Mouse (Mus musculus) heart, postnatal 0 days (tissue): ENCODE measurements around the gene Dbndd1. TPM values are rescaled to one million over a fixed set of nuclear protein-coding genes. Genes with fewer than 3 reads are reported as not detected.
"Not testable (repeated sequence)": the region's sequence is repeated elsewhere in the genome, so short reads cannot be mapped to it uniquely, and the experiment has no call there.

ENCODE experiments used
- ATAC-seq: fragments of 200-750 bp; cut with Nextera tagmentation; 2 replicates; pipeline ENCODE4 v1.8.0; 2017; ENCODE audit warnings: low read depth, moderate number of reproducible peaks, moderate library complexity; ENCODE audit not compliant: insufficient read depth
- DNase-seq: peaks from one replicate; pipeline ENCODE4 v3.0.0-alpha.2; 2016; ENCODE audit warnings: low spot score
- H3K27ac ChIP-seq: fragments of 300-500 bp; sonication (generic); 2 replicates; pipeline ENCODE4 v1.5.1; 2014; ENCODE audit warnings: low read depth, mild to moderate bottlenecking
- H3K27me3 ChIP-seq: fragments of 300-500 bp; sonication (generic); 2 replicates; pipeline ENCODE4 v1.6.1; 2014; ENCODE audit warnings: low read length, mixed read lengths; ENCODE audit not compliant: control insufficient read depth, insufficient read depth
- H3K36me3 ChIP-seq: fragments of 300-500 bp; sonication (generic); replicated peaks from 2 replicates; pipeline ENCODE4 v1.6.1; 2014; ENCODE audit warnings: low read length, mixed read lengths; ENCODE audit not compliant: control insufficient read depth, insufficient read depth
- H3K4me1 ChIP-seq: fragments of 300-500 bp; sonication (generic); 2 replicates; pipeline ENCODE4 v1.6.1; 2014; ENCODE audit warnings: antibody characterized with exemption; ENCODE audit not compliant: control insufficient read depth, insufficient read depth
- H3K4me2 ChIP-seq: fragments of 300-500 bp; sonication (generic); 2 replicates; pipeline ENCODE4 v1.6.1; 2014; ENCODE audit warnings: low read depth, mild to moderate bottlenecking, low read length, moderate library complexity
- H3K4me3 ChIP-seq: fragments of 300-500 bp; sonication (generic); 2 replicates; pipeline ENCODE4 v1.5.1; 2014; ENCODE audit warnings: low read depth, low read length
- H3K9ac ChIP-seq: fragments of 300-500 bp; sonication (generic); replicated peaks from 2 replicates; pipeline ENCODE4 v1.6.1; 2014; ENCODE audit warnings: low read depth, low read length, mixed read lengths
- H3K9me3 ChIP-seq: fragments of 300-500 bp; sonication (generic); replicated peaks from 2 replicates; pipeline ENCODE4 v1.6.1; 2016; ENCODE audit warnings: low read length; ENCODE audit not compliant: control insufficient read depth
- CTCF ChIP-seq: IDR thresholded peaks from 2 replicates; pipeline ENCODE4 v1.5.1; 2016; ENCODE audit warnings: antibody characterized with exemption, control low read depth, low read depth
- EP300 ChIP-seq: IDR thresholded peaks from 2 replicates; pipeline ENCODE4 v1.6.1; 2016; ENCODE audit warnings: antibody characterized with exemption, low read depth
- WGBS: fragments of 180-500 bp; shearing (Covaris S2); extraction: QIAGEN DNeasy Blood & Tissue Kit; methylation state at CpG from one replicate; pipeline ENCODE4 v1.1.7; 2014; 5-methylcytosine and 5-hydroxymethylcytosine counted together
- polyA plus RNA-seq: library from polyadenylated mRNA; unstranded; fragments of >200 nt; fragmentation: Nextera tagmentation; extraction: Ambion mirVana; gene quantifications from 2 replicates; pipeline ENCODE4 v1.2.1, GENCODE M21; 2015
- total RNA-seq: library from RNA; depleted of rRNA; stranded (reverse); fragments of >200 nt; gene quantifications from 2 replicates; pipeline ENCODE4 v1.2.3, GENCODE M21; 2014; ENCODE audit warnings: low replicate concordance

The Dbndd1 gene
- total and polyA plus RNA-seq, 2 experiments from 2014 or later = 0.18 TPM; not detected in 1

- DNase-seq (no peak), ATAC-seq (no peak)
- Histone ChIP-seq H3K27me3 (no peaks in the 10 kb centered on the region), H3K9ac (no peak overlapping the region), H3K27ac (no peak overlapping the region), H3K9me3 (no peaks in the 10 kb centered on the region), H3K4me1 (no peaks in the 10 kb centered on the region), H3K36me3 (peaks cover 91% of the 10 kb centered on the region), H3K4me2 (no peak overlapping the region), H3K4me3 (no peak overlapping the region)
- WGBS = 79% methylated on average over 25 of the region's 25 CpGs
- TF ChIP-seq CTCF = no peak
Measured at GRCm38 (mm10) chr8:123527720-123528489, 12.6 kb upstream of the Dbndd1 start.

GRCm38 (mm10) chr8:123520048-123520447 lies 4.8 kb upstream of the Dbndd1 start:
- not testable (repeated sequence) for H3K27ac ChIP-seq, H3K9ac ChIP-seq, H3K9me3 ChIP-seq, DNase-seq, H3K4me1 ChIP-seq, H3K4me2 ChIP-seq, H3K4me3 ChIP-seq, ATAC-seq
- peaks cover 21% of the 10 kb centered on the region for H3K36me3 ChIP-seq
- peaks cover 21% of the 10 kb centered on the region for H3K27me3 ChIP-seq
- 94% methylated on average over 1 of the region's 1 CpGs for WGBS

DNA sequence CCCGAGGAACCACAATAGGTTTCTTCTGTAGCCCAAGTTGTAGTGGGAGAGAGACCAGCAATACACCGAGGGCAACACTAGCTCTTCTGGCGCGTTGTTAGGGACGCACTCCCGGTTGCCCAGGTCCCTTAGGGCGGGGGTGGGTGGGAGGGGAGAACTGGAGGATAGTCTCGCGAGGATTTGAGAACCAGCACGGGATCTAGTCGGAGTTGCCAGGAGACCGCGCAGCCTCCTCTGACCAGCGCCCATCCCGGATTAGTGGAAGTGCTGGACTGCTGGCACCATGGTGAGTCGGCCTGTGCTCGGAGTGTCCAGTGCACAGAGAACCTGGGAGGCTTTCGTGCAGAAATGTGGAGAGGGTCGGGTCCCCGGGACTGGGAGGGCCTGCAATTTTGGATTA lies 3.4 kb upstream of the Dbndd1 start, which contains the start of gene Gas8:
TSS of gene Gas8 (plus strand) at position 168 of the 400 bp plus-strand sequence.
- H3K27me3 ChIP-seq = peaks cover 34% of the 10 kb centered on the region
- WGBS = 0% methylated on average over 20 of the region's 20 CpGs
- peaks cover 18% of the 10 kb centered on the region; the same call in 1 of the 2 replicates for H3K4me1 ChIP-seq
- H3K9me3 ChIP-seq = no peaks in the 10 kb centered on the region
- H3K27ac ChIP-seq = no peak within 1 kb of the TSS
- TF ChIP-seq CTCF = no peak
- no peak for TF ChIP-seq EP300
- H3K36me3 ChIP-seq = peaks cover 11% of the 10 kb centered on the region
- ATAC-seq (peak; percentile 98), DNase-seq (peak; percentile 98)
- peak within 1 kb of the TSS; percentile 67 for H3K9ac ChIP-seq
- H3K4me3 ChIP-seq = peak within 1 kb of the TSS; percentile 66
- peak within 1 kb of the TSS; percentile 79 for H3K4me2 ChIP-seq

- Histone ChIP-seq H3K27ac (no peak overlapping the region), H3K4me2 (peak overlapping the region; percentile 79), H3K27me3 (peaks cover 38% of the 10 kb centered on the region), H3K9me3 (no peaks in the 10 kb centered on the region), H3K4me1 (peaks cover 18% of the 10 kb centered on the region; the same call in 1 of the 2 replicates), H3K9ac (no peak overlapping the region), H3K36me3 (peaks cover 7% of the 10 kb centered on the region), H3K4me3 (0 out of 2 replicates have a peak overlapping the region, but pooled peaks have one; percentile 8)
- no peak for ATAC-seq
- WGBS = 34% methylated on average over 10 of the region's 10 CpGs
- TF ChIP-seq CTCF = no peak
- TF ChIP-seq EP300 = no peak
- no peak for DNase-seq
Measured at GRCm38 (mm10) chr8:123518172-123518571, 2.9 kb upstream of the Dbndd1 start.

DNA sequence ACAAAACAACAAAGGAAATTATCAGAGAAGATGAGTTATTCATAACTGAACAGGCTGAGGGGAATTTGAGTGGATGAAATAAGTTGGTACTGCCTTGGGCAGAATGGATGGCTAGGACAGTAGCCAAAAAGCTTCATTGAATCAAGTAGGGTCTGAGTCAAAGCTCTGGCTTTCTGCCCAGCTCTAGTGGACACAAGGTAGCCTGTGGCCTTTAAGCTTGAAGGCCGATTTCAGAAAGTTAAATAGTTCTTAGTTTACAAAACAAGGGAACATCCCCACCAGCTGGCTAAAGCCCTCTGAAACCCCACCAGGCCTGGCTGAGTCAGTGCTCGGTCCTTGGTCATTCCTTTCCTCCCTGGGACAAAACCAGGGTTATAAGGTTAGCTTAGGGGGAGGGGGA lies 1.3 kb upstream of the Dbndd1 start:
- no peak for DNase-seq
- TF ChIP-seq EP300 = no peak
- TF ChIP-seq CTCF = no peak
- Histone ChIP-seq H3K27ac (no peak overlapping the region), H3K9me3 (no peaks in the 10 kb centered on the region), H3K9ac (no peak overlapping the region), H3K4me2 (no peak overlapping the region), H3K36me3 (no peaks in the 10 kb centered on the region; the same call in 1 of the 2 replicates), H3K4me1 (peaks cover 18% of the 10 kb centered on the region; the same call in 1 of the 2 replicates), H3K27me3 (peaks cover 45% of the 10 kb centered on the region), H3K4me3 (no peak overlapping the region)
- 44% methylated on average over 2 of the region's 2 CpGs for WGBS
- ATAC-seq = no peak

DNA sequence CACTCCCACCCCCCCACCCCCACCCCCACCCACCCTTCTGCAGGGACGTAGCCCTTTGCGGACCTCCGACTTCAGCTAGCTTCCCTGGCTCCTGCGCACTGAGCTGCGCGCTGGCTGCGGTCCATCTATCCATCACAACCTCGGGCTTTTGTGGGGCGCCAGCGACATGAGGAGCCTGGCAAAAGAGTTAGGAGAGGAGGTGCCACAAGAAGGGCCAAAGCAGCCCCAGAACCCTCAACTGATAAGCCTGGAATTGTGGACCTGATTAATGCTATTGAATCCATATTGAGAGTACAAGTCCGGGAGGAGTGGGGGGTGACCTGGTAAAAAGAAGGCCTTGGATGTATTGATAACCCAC lies 256 bp upstream of the Dbndd1 start:
- 3% methylated on average over 10 of the region's 11 CpGs for WGBS
- H3K9ac ChIP-seq = no peak overlapping the region
- DNase-seq (no peak), ATAC-seq (no peak)
- TF ChIP-seq EP300 (no peak), CTCF (no peak)
- peaks cover 45% of the 10 kb centered on the region for H3K27me3 ChIP-seq
- H3K27ac ChIP-seq = no peak overlapping the region
- peak overlapping the region; percentile 65 for H3K4me3 ChIP-seq
- H3K36me3 ChIP-seq = no peaks in the 10 kb centered on the region
- H3K9me3 ChIP-seq = no peaks in the 10 kb centered on the region
- peak overlapping the region; percentile 87 for H3K4me2 ChIP-seq
- H3K4me1 ChIP-seq = peaks cover 18% of the 10 kb centered on the region; the same call in 1 of the 2 replicates
